Mouse (Mus musculus): Measurements from ENCODE around the gene Hcfc1. TPM values are rescaled to one million over a fixed set of nuclear protein-coding genes. Genes with fewer than 3 reads are reported as not detected.

The Hcfc1 gene
- polyA plus RNA-seq, 1 experiment from 2014 or later = 41.3 TPM

GRCm38 (mm10) chrX:73911156-73911555 is 55.0 kb downstream of the Hcfc1 start:
- peak; percentile 68; the same call in 1 of the 2 replicates for ATAC-seq (ENCODE audit: insufficient number of reproducible peaks, low FRiP score)
- Histone ChIP-seq H3K4me3 (peak overlapping the region; percentile 22), H3K36me3 (no peaks in the 10 kb centered on the region), H3K9me3 (replicated peaks) (no peaks in the 10 kb centered on the region), H3K27me3 (replicated peaks) (0 out of 2 replicates have a peak, but pooled peaks cover 10% of the 10 kb centered on the region), H3K9ac (no peak overlapping the region), H3K4me1 (replicated peaks) (0 out of 2 replicates have a peak, but pooled peaks cover 2% of the 10 kb centered on the region), H3K4me2 (peak overlapping the region; percentile 61), H3K27ac (ENCODE audit: poor library complexity, severe bottlenecking) (no peak overlapping the region)
- 16% methylated on average over 23 of the region's 26 CpGs for WGBS

GRCm38 (mm10) chrX:73910451-73910850 is 55.7 kb downstream of the Hcfc1 start:
- no peaks in the 10 kb centered on the region for H3K36me3 ChIP-seq
- H3K4me2 ChIP-seq = no peak overlapping the region
- no peak for ATAC-seq (ENCODE audit: insufficient number of reproducible peaks, low FRiP score)
- no peak overlapping the region for H3K27ac ChIP-seq (ENCODE audit: poor library complexity, severe bottlenecking)
- no peaks in the 10 kb centered on the region for H3K9me3 ChIP-seq (replicated peaks)
- H3K9ac ChIP-seq = no peak overlapping the region
- 0 out of 2 replicates have a peak, but pooled peaks cover 15% of the 10 kb centered on the region for H3K27me3 ChIP-seq (replicated peaks)
- 0 out of 2 replicates have a peak, but pooled peaks cover 2% of the 10 kb centered on the region for H3K4me1 ChIP-seq (replicated peaks)
- H3K4me3 ChIP-seq = no peak overlapping the region

DNA sequence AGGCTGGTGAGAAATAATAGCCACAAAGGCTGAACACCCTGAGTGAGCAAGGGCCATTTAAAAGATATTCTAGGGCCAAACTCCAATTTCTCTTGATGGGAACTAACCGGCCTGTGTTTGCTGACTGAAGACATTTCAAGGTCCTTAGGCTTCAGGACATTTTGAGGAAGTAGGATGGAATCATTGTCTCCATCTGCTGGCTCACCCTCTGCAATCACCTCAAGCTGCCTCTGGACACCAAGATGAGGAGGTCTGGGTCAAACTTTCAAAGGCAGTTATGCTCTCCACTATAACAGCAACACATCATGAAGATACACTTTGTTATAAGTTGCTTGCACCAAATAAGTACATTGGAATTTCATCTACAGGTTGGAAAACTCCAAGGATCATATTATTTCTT is 56.1 kb downstream of the Hcfc1 start:
- no peak overlapping the region for H3K9ac ChIP-seq
- no peak overlapping the region for H3K27ac ChIP-seq (ENCODE audit: poor library complexity, severe bottlenecking)
- H3K4me1 ChIP-seq (replicated peaks) = 0 out of 2 replicates have a peak, but pooled peaks cover 2% of the 10 kb centered on the region
- H3K9me3 ChIP-seq (replicated peaks) = no peaks in the 10 kb centered on the region
- H3K36me3 ChIP-seq = no peaks in the 10 kb centered on the region
- 0 out of 2 replicates have a peak, but pooled peaks cover 15% of the 10 kb centered on the region for H3K27me3 ChIP-seq (replicated peaks)
- ATAC-seq (ENCODE audit: insufficient number of reproducible peaks, low FRiP score) = no peak
- no peak overlapping the region for H3K4me2 ChIP-seq
- H3K4me3 ChIP-seq = no peak overlapping the region
- 79% methylated on average over 1 of the region's 1 CpGs for whole genome bisulfite sequencing

- no peaks in the 10 kb centered on the region for H3K36me3 ChIP-seq
- no peaks in the 10 kb centered on the region for H3K4me1 ChIP-seq (replicated peaks)
- no peak overlapping the region for H3K4me3 ChIP-seq
- H3K9me3 ChIP-seq (replicated peaks) = no peaks in the 10 kb centered on the region
- H3K27me3 ChIP-seq (replicated peaks) = peaks cover 2% of the 10 kb centered on the region
- ATAC-seq (ENCODE audit: insufficient number of reproducible peaks, low FRiP score) = no peak
- 40% methylated on average over 3 of the region's 3 CpGs for WGBS
- no peak overlapping the region for H3K4me2 ChIP-seq
- no peak overlapping the region for H3K27ac ChIP-seq (ENCODE audit: poor library complexity, severe bottlenecking)
- no peak overlapping the region for H3K9ac ChIP-seq
Observed at GRCm38 (mm10) chrX:73897959-73898358, 68.2 kb downstream of the Hcfc1 start.

- Histone ChIP-seq H3K36me3 (no peaks in the 10 kb centered on the region), H3K27me3 (replicated peaks) (peaks cover 22% of the 10 kb centered on the region), H3K4me1 (replicated peaks) (no peaks in the 10 kb centered on the region), H3K4me3 (no peak within 1 kb of the TSS), H3K27ac (ENCODE audit: poor library complexity, severe bottlenecking) (no peak within 1 kb of the TSS), H3K9me3 (replicated peaks) (no peaks in the 10 kb centered on the region), H3K9ac (no peak within 1 kb of the TSS), H3K4me2 (no peak within 1 kb of the TSS)
- WGBS = 17% methylated on average over 2 of the region's 2 CpGs
- ATAC-seq (ENCODE audit: insufficient number of reproducible peaks, low FRiP score) = no peak
Observed at GRCm38 (mm10) chrX:73895719-73896118, 70.4 kb downstream of the Hcfc1 start, which contains the start of gene L1cam. Gene L1cam, minus strand, starts transcription at chrX:73896105.

GRCm38 (mm10) chrX:73892833-73893232 is 73.3 kb downstream of the Hcfc1 start:
- Histone ChIP-seq H3K27me3 (replicated peaks) (peaks cover 22% of the 10 kb centered on the region), H3K9ac (no peak overlapping the region), H3K4me2 (no peak overlapping the region), H3K4me3 (no peak overlapping the region), H3K27ac (ENCODE audit: poor library complexity, severe bottlenecking) (no peak overlapping the region), H3K36me3 (no peaks in the 10 kb centered on the region), H3K4me1 (replicated peaks) (no peaks in the 10 kb centered on the region), H3K9me3 (replicated peaks) (no peaks in the 10 kb centered on the region)
- WGBS = 84% methylated on average over 14 of the region's 14 CpGs
- ATAC-seq (ENCODE audit: insufficient number of reproducible peaks, low FRiP score) = no peak

Other genes starting within 250 kb of the Hcfc1 start
- gene Abcd1, start 249.8 kb downstream of the Hcfc1 start, polyA plus RNA-seq (2016; fragmentation: Nextera tagmentation; extraction: Ambion mirVana) = 12.2 and 12.6 TPM in 2 replicates
- gene Plxnb3, start 209.3 kb downstream of the Hcfc1 start, polyA plus RNA-seq (2016; fragmentation: Nextera tagmentation; extraction: Ambion mirVana) = 0.43 and 0.62 TPM in 2 replicates
- gene Srpk3, start 192.0 kb downstream of the Hcfc1 start, polyA plus RNA-seq (2016; fragmentation: Nextera tagmentation; extraction: Ambion mirVana) = 72.5 and 75.2 TPM in 2 replicates
- 270 and 279 TPM in 2 replicates for gene Idh3g, start 179.5 kb downstream of the Hcfc1 start, polyA plus RNA-seq (2016; fragmentation: Nextera tagmentation; extraction: Ambion mirVana)
- 144 and 145 TPM in 2 replicates for gene Ssr4, start 179.3 kb downstream of the Hcfc1 start, polyA plus RNA-seq (2016; fragmentation: Nextera tagmentation; extraction: Ambion mirVana)
- gene Pdzd4, start 141.4 kb downstream of the Hcfc1 start, polyA plus RNA-seq (2016; fragmentation: Nextera tagmentation; extraction: Ambion mirVana) = 0.42 and 0.54 TPM in 2 replicates
- not detected in 2 replicates for gene Avpr2, start 74.3 kb downstream of the Hcfc1 start, polyA plus RNA-seq (2016; fragmentation: Nextera tagmentation; extraction: Ambion mirVana)
- 0.58 and 0.73 TPM in 2 replicates for gene L1cam, start 70.3 kb downstream of the Hcfc1 start, polyA plus RNA-seq (2016; fragmentation: Nextera tagmentation; extraction: Ambion mirVana)
- 1.4 and 1.9 TPM in 2 replicates for gene Arhgap4, start 44.5 kb downstream of the Hcfc1 start, polyA plus RNA-seq (2016; fragmentation: Nextera tagmentation; extraction: Ambion mirVana)
- 77.6 and 87.2 TPM in 2 replicates for gene Naa10, start 44.4 kb downstream of the Hcfc1 start, polyA plus RNA-seq (2016; fragmentation: Nextera tagmentation; extraction: Ambion mirVana)
- gene Renbp, start 35.5 kb downstream of the Hcfc1 start, polyA plus RNA-seq (2016; fragmentation: Nextera tagmentation; extraction: Ambion mirVana) = 50.2 and 50.8 TPM in 2 replicates
- gene Irak1, start 57.6 kb upstream of the Hcfc1 start, polyA plus RNA-seq (2016; fragmentation: Nextera tagmentation; extraction: Ambion mirVana) = 55.6 and 58.4 TPM in 2 replicates
- not detected in 2 replicates for gene Opn1mw, start 161.1 kb upstream of the Hcfc1 start, polyA plus RNA-seq (2016; fragmentation: Nextera tagmentation; extraction: Ambion mirVana)
- gene Mecp2, start 169.0 kb upstream of the Hcfc1 start, polyA plus RNA-seq (2016; fragmentation: Nextera tagmentation; extraction: Ambion mirVana) = 12.0 and 14.0 TPM in 2 replicates
- not detected in 2 replicates for gene Tex28, start 201.5 kb upstream of the Hcfc1 start, polyA plus RNA-seq (2016; fragmentation: Nextera tagmentation; extraction: Ambion mirVana)
- not detected in 2 replicates for gene Tktl1, start 210.9 kb upstream of the Hcfc1 start, polyA plus RNA-seq (2016; fragmentation: Nextera tagmentation; extraction: Ambion mirVana)

Measured in heart, embryonic 12.5 days (tissue).